In genomic region chr11:98583571-98583970, GRCm38 (mm10) we compare ENCODE assay signal across 17 mouse cellular contexts. TPM values are rescaled to one million over a fixed set of nuclear protein-coding genes. Genes with fewer than 3 reads are reported as not detected.
A peak's percentile ranks its signal among the peaks of the same experiment; 100 is the strongest.
DNase-seq lines count a peak whose midpoint lies in the region; ATAC-seq and TF ChIP-seq lines count a peak whose summit lies in the region.
"Had no signal": no experiment of that assay in that cellular context is flagged by ENCODE, and none has a peak within 500 bp of the region (broad histone marks: within the 10 kb centered on the region; RNA-seq: fewer than 3 reads in every experiment).

No protein-coding gene starts in this region.

- intact Hi-C loops in gastrocnemius, postnatal 14 days (cut with DNase I; ENCODE audit: low total_unique reads): no loop called here

- TF ChIP-seq POLR2A in spleen, adult 2 months (IDR thresholded peaks at IDR 0.05; ENCODE audit: low read depth, low read length): no peak

- 45% methylated on average over 3 of the region's 3 CpGs for WGBS in forebrain, postnatal 0 days
- 21% methylated on average over 1 of the region's 3 CpGs for WGBS in forebrain, embryonic 16.5 days
- WGBS in spleen, adult 2 months: 38% methylated on average over 3 of the region's 3 CpGs
- WGBS in stomach, postnatal 0 days: 18% methylated on average over 3 of the region's 3 CpGs

- peak; percentile 5; the same call in 1 of the 2 replicates for TF ChIP-seq CTCF in forebrain, postnatal 0 days (IDR thresholded peaks at IDR 0.05; ENCODE audit: low read depth)
- TF ChIP-seq CTCF in spleen, adult 2 months (IDR thresholded peaks at IDR 0.05; ENCODE audit: extremely low read depth, insufficient read depth, insufficient read length, insufficient replicate concordance): no peak
- TF ChIP-seq CTCF in stomach, postnatal 0 days (IDR thresholded peaks at IDR 0.05; ENCODE audit: low read depth): peak; percentile 47

- no peak for DNase-seq in forebrain, postnatal 0 days
- no peak for DNase-seq in spleen, adult 2 months (ENCODE audit: low read depth in 1 of 2, low spot score in 2 of 2)
- no peak for DNase-seq in spleen, adult 12 weeks (ENCODE audit: low spot score)
- DNase-seq in stomach, postnatal 0 days (ENCODE audit: low spot score): no peak
- DNase-seq in right cerebral cortex, postnatal 14 days: no peak
- DNase-seq in gastrocnemius, postnatal 14 days: no peak
- DNase-seq: adrenal gland, postnatal 25 days; kidney, adult 9 months; left cerebral cortex, postnatal 4 days; right cerebral cortex, postnatal 4 days had no signal

- H3K27ac ChIP-seq in forebrain, postnatal 0 days (ENCODE audit: low read depth, low read length): no peak overlapping the region
- H3K27ac ChIP-seq in forebrain, embryonic 16.5 days (ENCODE audit: low read length): no peak overlapping the region
- H3K27ac ChIP-seq in spleen, adult 2 months (ENCODE audit: insufficient read depth, low read length): peak overlapping the region; percentile 32; the same call in 1 of the 2 replicates
- H3K27ac ChIP-seq in stomach, postnatal 0 days (replicated peaks): no peak overlapping the region
- H3K27ac ChIP-seq: forebrain, embryonic 13.5 days; heart, embryonic 15.5 days had no signal

- H3K4me2 ChIP-seq in forebrain, postnatal 0 days (ENCODE audit: low read depth): no peak overlapping the region
- H3K4me2 ChIP-seq in forebrain, embryonic 16.5 days (ENCODE audit: low read length): no peak overlapping the region
- no peak overlapping the region for H3K4me2 ChIP-seq in stomach, postnatal 0 days (replicated peaks; ENCODE audit: low read depth)
- H3K4me2 ChIP-seq: forebrain, embryonic 13.5 days; heart, embryonic 15.5 days had no signal

- TF ChIP-seq EP300 in stomach, postnatal 0 days (optimal IDR thresholded peaks at IDR 0.05): no peak

- no peaks in the 10 kb centered on the region for H3K27me3 ChIP-seq in forebrain, postnatal 0 days (ENCODE audit: insufficient read depth, low read length)
- H3K27me3 ChIP-seq in forebrain, embryonic 16.5 days (replicated peaks; ENCODE audit: control insufficient read depth, insufficient read depth, low read length): no peaks in the 10 kb centered on the region
- H3K27me3 ChIP-seq in spleen, adult 2 months (ENCODE audit: control insufficient read depth, insufficient read depth, low read length): no peaks in the 10 kb centered on the region
- H3K27me3 ChIP-seq in stomach, postnatal 0 days (ENCODE audit: control insufficient read depth, insufficient read depth, low read length): no peaks in the 10 kb centered on the region
- H3K27me3 ChIP-seq: forebrain, embryonic 13.5 days; heart, embryonic 15.5 days had no signal

- no peaks in the 10 kb centered on the region for H3K9me3 ChIP-seq in forebrain, postnatal 0 days (ENCODE audit: low read length)
- no peaks in the 10 kb centered on the region for H3K9me3 ChIP-seq in forebrain, embryonic 16.5 days (ENCODE audit: control insufficient read depth, low read length)
- no peaks in the 10 kb centered on the region for H3K9me3 ChIP-seq in stomach, postnatal 0 days (ENCODE audit: control insufficient read depth, low read length)
- H3K9me3 ChIP-seq: forebrain, embryonic 13.5 days; heart, embryonic 15.5 days had no signal

- H3K4me3 ChIP-seq in forebrain, postnatal 0 days (ENCODE audit: low read depth, low read length): no peak overlapping the region
- H3K4me3 ChIP-seq in forebrain, embryonic 16.5 days (replicated peaks; ENCODE audit: low read length): no peak overlapping the region
- H3K4me3 ChIP-seq in spleen, adult 2 months (ENCODE audit: extremely low read depth, insufficient read depth, insufficient read length): no peak overlapping the region
- no peak overlapping the region for H3K4me3 ChIP-seq in stomach, postnatal 0 days (ENCODE audit: low read depth, low read length)
- H3K4me3 ChIP-seq: forebrain, embryonic 13.5 days; heart, embryonic 15.5 days had no signal

- no peak overlapping the region for H3K9ac ChIP-seq in forebrain, postnatal 0 days
- H3K9ac ChIP-seq in forebrain, embryonic 16.5 days (replicated peaks; ENCODE audit: low read depth, low read length): no peak overlapping the region
- no peak overlapping the region for H3K9ac ChIP-seq in stomach, postnatal 0 days (ENCODE audit: low read length)
- H3K9ac ChIP-seq: forebrain, embryonic 13.5 days; heart, embryonic 15.5 days had no signal

- ATAC-seq in forebrain, postnatal 0 days: no peak
- no peak for ATAC-seq in forebrain, embryonic 16.5 days
- ATAC-seq in erythroid progenitor cell, adult 5-6 weeks (replicated peaks; ENCODE audit: low FRiP score, poor library complexity, severe bottlenecking): 0 out of 2 replicates have a peak, but pooled peaks have one; percentile 13
- no peak for ATAC-seq in stomach, postnatal 0 days (ENCODE audit: low FRiP score, low TSS enrichment)
- ATAC-seq: forebrain, embryonic 13.5 days had no signal

- peaks cover 25% of the 10 kb centered on the region for H3K36me3 ChIP-seq in forebrain, postnatal 0 days (ENCODE audit: insufficient read depth)
- peaks cover 6% of the 10 kb centered on the region for H3K36me3 ChIP-seq in forebrain, embryonic 16.5 days (ENCODE audit: control insufficient read depth, insufficient read depth)
- peaks cover 14% of the 10 kb centered on the region for H3K36me3 ChIP-seq in spleen, adult 2 months (ENCODE audit: control insufficient read depth, insufficient read depth, low read length)
- H3K36me3 ChIP-seq in stomach, postnatal 0 days (ENCODE audit: control insufficient read depth, insufficient read depth, low read length): peaks cover 8% of the 10 kb centered on the region

- H3K4me1 ChIP-seq in forebrain, postnatal 0 days (ENCODE audit: insufficient read depth): peaks cover 23% of the 10 kb centered on the region
- peaks cover 24% of the 10 kb centered on the region for H3K4me1 ChIP-seq in forebrain, embryonic 16.5 days (replicated peaks; ENCODE audit: control insufficient read depth, insufficient read depth, low read length)
- peaks cover 3% of the 10 kb centered on the region; the same call in 1 of the 2 replicates for H3K4me1 ChIP-seq in spleen, adult 2 months (ENCODE audit: control insufficient read depth, insufficient read depth, insufficient read length)
- peaks cover 9% of the 10 kb centered on the region for H3K4me1 ChIP-seq in stomach, postnatal 0 days (replicated peaks; ENCODE audit: control insufficient read depth, insufficient read depth)

RNA-seq across cellular contexts. Expression of gene Ormdl3, which starts 3.6 kb away (rescaled TPM):
- 99.8 and 115 TPM in 2 replicates for total RNA-seq in forebrain, postnatal 0 days (2014; rRNA removed)
- polyA plus RNA-seq in forebrain, postnatal 0 days (2015; fragmentation: Nextera tagmentation; extraction: Ambion mirVana): 114 and 119 TPM in 2 replicates
- polyA plus RNA-seq in forebrain, embryonic 16.5 days (2015; fragmentation: Nextera tagmentation; extraction: Ambion mirVana): 122 and 127 TPM in 2 replicates
- polyA plus RNA-seq in spleen, adult 2 months (2012; rRNA removed): 37.4 and 42.9 TPM in 2 replicates
- total RNA-seq in erythroid progenitor cell, adult 5-6 weeks (2015; ENCODE audit: low replicate concordance): 54.5 and 58.4 TPM in 2 replicates
- total RNA-seq in erythroid progenitor cell, adult 5-6 weeks (2017; ENCODE audit: low replicate concordance): 68.6 and 79.1 TPM in 2 replicates
- 31.1 TPM in 2 replicates for polyA plus RNA-seq in stomach, postnatal 0 days (2015; fragmentation: Nextera tagmentation; extraction: Ambion mirVana)
- total RNA-seq in gastrocnemius, postnatal 14 days (2021): 10 to 100 TPM; 18.3 to 18.7 TPM

RNA-seq across cellular contexts. Expression of gene Lrrc3c, which starts 14.5 kb away (rescaled TPM):
- not detected in 2 replicates for total RNA-seq in forebrain, postnatal 0 days (2014; rRNA removed)
- polyA plus RNA-seq in forebrain, postnatal 0 days (2015; fragmentation: Nextera tagmentation; extraction: Ambion mirVana): not detected in 2 replicates
- polyA plus RNA-seq in forebrain, embryonic 16.5 days (2015; fragmentation: Nextera tagmentation; extraction: Ambion mirVana): not detected in 2 replicates
- polyA plus RNA-seq in spleen, adult 2 months (2012; rRNA removed): not detected in 2 replicates
- not detected in 2 replicates for total RNA-seq in erythroid progenitor cell, adult 5-6 weeks (2015; ENCODE audit: low replicate concordance)
- total RNA-seq in erythroid progenitor cell, adult 5-6 weeks (2017; ENCODE audit: low replicate concordance): not detected in 2 replicates
- not detected in 2 replicates for polyA plus RNA-seq in stomach, postnatal 0 days (2015; fragmentation: Nextera tagmentation; extraction: Ambion mirVana)
- total RNA-seq in gastrocnemius, postnatal 14 days (2021): not detected
- total RNA-seq: adrenal gland, postnatal 25 days; left cerebral cortex, postnatal 4 days; megakaryocyte progenitor cell, adult 5-6 weeks had no signal
- polyA plus RNA-seq: cortical plate, adult 2 months; forebrain, embryonic 13.5 days; heart, embryonic 15.5 days; neural tube, embryonic 14.5 days had no signal

RNA-seq across cellular contexts. Expression of gene Zpbp2, which starts 32.7 kb away (rescaled TPM):
- not detected in 2 replicates for total RNA-seq in forebrain, postnatal 0 days (2014; rRNA removed)
- polyA plus RNA-seq in forebrain, postnatal 0 days (2015; fragmentation: Nextera tagmentation; extraction: Ambion mirVana): not detected in 2 replicates
- polyA plus RNA-seq in forebrain, embryonic 16.5 days (2015; fragmentation: Nextera tagmentation; extraction: Ambion mirVana): 0.25 TPM in 1 of 2 replicates, not detected in the other
- polyA plus RNA-seq in spleen, adult 2 months (2012; rRNA removed): 1.2 TPM in 2 replicates
- 7.5 and 8.3 TPM in 2 replicates for total RNA-seq in erythroid progenitor cell, adult 5-6 weeks (2015; ENCODE audit: low replicate concordance)
- 3.1 and 13.2 TPM in 2 replicates for total RNA-seq in erythroid progenitor cell, adult 5-6 weeks (2017; ENCODE audit: low replicate concordance)
- 0.10 and 0.16 TPM in 2 replicates for polyA plus RNA-seq in stomach, postnatal 0 days (2015; fragmentation: Nextera tagmentation; extraction: Ambion mirVana)
- not detected for total RNA-seq in gastrocnemius, postnatal 14 days (2021)
- total RNA-seq: left cerebral cortex, postnatal 4 days had no signal
- polyA plus RNA-seq: forebrain, embryonic 13.5 days; neural tube, embryonic 14.5 days had no signal

RNA-seq across cellular contexts. Expression of gene Ikzf3, which starts 37.7 kb away (rescaled TPM):
- 0.14 and 0.15 TPM in 2 replicates for total RNA-seq in forebrain, postnatal 0 days (2014; rRNA removed)
- 0.21 and 0.23 TPM in 2 replicates for polyA plus RNA-seq in forebrain, postnatal 0 days (2015; fragmentation: Nextera tagmentation; extraction: Ambion mirVana)
- polyA plus RNA-seq in forebrain, embryonic 16.5 days (2015; fragmentation: Nextera tagmentation; extraction: Ambion mirVana): not detected in 2 replicates
- 104 and 113 TPM in 2 replicates for polyA plus RNA-seq in spleen, adult 2 months (2012; rRNA removed)
- total RNA-seq in erythroid progenitor cell, adult 5-6 weeks (2015; ENCODE audit: low replicate concordance): 19.5 and 21.0 TPM in 2 replicates
- 5.4 and 6.7 TPM in 2 replicates for total RNA-seq in erythroid progenitor cell, adult 5-6 weeks (2017; ENCODE audit: low replicate concordance)
- polyA plus RNA-seq in stomach, postnatal 0 days (2015; fragmentation: Nextera tagmentation; extraction: Ambion mirVana): 0.15 and 0.19 TPM in 2 replicates
- under 1 TPM; 0.10 to 0.18 TPM for total RNA-seq in gastrocnemius, postnatal 14 days (2021)
- polyA plus RNA-seq: forebrain, embryonic 13.5 days had no signal

RNA-seq across cellular contexts. Expression of gene Gm12355, which starts 41.9 kb away (rescaled TPM):
- total RNA-seq in forebrain, postnatal 0 days (2014; rRNA removed): 0.29 TPM in 1 of 2 replicates, not detected in the other
- 0.68 and 0.98 TPM in 2 replicates for polyA plus RNA-seq in forebrain, postnatal 0 days (2015; fragmentation: Nextera tagmentation; extraction: Ambion mirVana)
- 0.61 and 1.0 TPM in 2 replicates for polyA plus RNA-seq in forebrain, embryonic 16.5 days (2015; fragmentation: Nextera tagmentation; extraction: Ambion mirVana)
- not detected in 2 replicates for polyA plus RNA-seq in spleen, adult 2 months (2012; rRNA removed)
- total RNA-seq in erythroid progenitor cell, adult 5-6 weeks (2015; ENCODE audit: low replicate concordance): 5.4 TPM in 1 of 2 replicates, not detected in the other
- 1.1 and 3.9 TPM in 2 replicates for total RNA-seq in erythroid progenitor cell, adult 5-6 weeks (2017; ENCODE audit: low replicate concordance)
- polyA plus RNA-seq in stomach, postnatal 0 days (2015; fragmentation: Nextera tagmentation; extraction: Ambion mirVana): 0.81 and 0.82 TPM in 2 replicates
- 1 to 10 TPM; 5.0 to 6.6 TPM for total RNA-seq in gastrocnemius, postnatal 14 days (2021)
